Mouse (Mus musculus) neutrophil, adult 5-6 weeks (primary cell): ENCODE data around the gene Bcs1l. TPM values are rescaled to one million over a fixed set of nuclear protein-coding genes. Genes with fewer than 3 reads are reported as not detected.

Source experiments
- total RNA-seq: library from RNA; stranded (forward); fragments of 200-1000 nt; gene quantifications from 2 replicates; pipeline ENCODE4 v1.2.3, GENCODE M21; 2017

Gene Bcs1l
- total RNA-seq, 1 experiment from 2014 or later: 15.8 TPM

Other genes with a start within 250 kb of the Bcs1l start
- 0.86 TPM in 1 of 2 replicates, not detected in the other for gene Catip, start 226.2 kb upstream of the Bcs1l start, total RNA-seq
- gene Slc11a1, start 213.1 kb upstream of the Bcs1l start, total RNA-seq: 148 and 164 TPM in 2 replicates
- 66.9 and 67.8 TPM in 2 replicates for gene Ctdsp1, start 196.8 kb upstream of the Bcs1l start, total RNA-seq
- not detected in 2 replicates for gene Vil1, start 178.9 kb upstream of the Bcs1l start, total RNA-seq
- 17.4 and 19.6 TPM in 2 replicates for gene Cnot9, start 82.2 kb upstream of the Bcs1l start, total RNA-seq
- gene Plcd4, start 45.4 kb upstream of the Bcs1l start, total RNA-seq: 0.12 and 0.81 TPM in 2 replicates
- gene Usp37, start 44.0 kb upstream of the Bcs1l start, total RNA-seq: 27.5 and 31.3 TPM in 2 replicates
- gene Zfp142, start within 50 bp of the Bcs1l start, total RNA-seq: 18.7 and 21.5 TPM in 2 replicates
- gene Rnf25, start 13.1 kb downstream of the Bcs1l start, total RNA-seq: 44.4 and 46.8 TPM in 2 replicates
- 0.70 and 0.98 TPM in 2 replicates for gene Stk36, start 13.2 kb downstream of the Bcs1l start, total RNA-seq
- gene Ttll4, start 73.5 kb downstream of the Bcs1l start, total RNA-seq: 19.0 and 21.1 TPM in 2 replicates
- gene Cyp27a1, start 125.3 kb downstream of the Bcs1l start, total RNA-seq: 37.6 and 45.0 TPM in 2 replicates
- 0.23 TPM in 1 of 2 replicates, not detected in the other for gene Prkag3, start 160.9 kb downstream of the Bcs1l start, total RNA-seq
- not detected in 2 replicates for gene Wnt6, start 183.6 kb downstream of the Bcs1l start, total RNA-seq
- gene Wnt10a, start 203.2 kb downstream of the Bcs1l start, total RNA-seq: not detected in 2 replicates